Mouse (Mus musculus): ENCODE measurements around the gene Hic1.

GRCm38 (mm10) chr11:75178672-75179208 lies 9.4 kb upstream of the Hic1 start, which contains the start of gene Ovca2:
- TF ChIP-seq CTCF (IDR thresholded peaks at IDR 0.05; ENCODE audit: low read depth): peak; percentile 81
- peak; percentile 45 for TF ChIP-seq EP300 (IDR thresholded peaks at IDR 0.05; ENCODE audit: low read depth)
